Mouse (Mus musculus): ENCODE measurements at regions not wholly inside any gene's neighbourhood (a gene's known extent, or its start where the extent isn't known, plus 50 kb on each side); places are given as distances from the start of the nearest gene placed in this dataset.

GRCm38 (mm10) chr10:117430224-117430884 lies 50.5 kb upstream of the Cpsf6 start:
- no peak for TF ChIP-seq GATA1 (IDR thresholded peaks at IDR 0.05; ENCODE audit: low read length)

GRCm38 (mm10) chr10:117429459-117430183 lies 49.8 kb upstream of the Cpsf6 start:
- TF ChIP-seq GATA1 (IDR thresholded peaks at IDR 0.05; ENCODE audit: low read length): no peak

Measured in G1E-ER4 (cell line).